Mouse (Mus musculus): Measurements from ENCODE around the gene Smtn.

Gene Smtn

GRCm38 (mm10) chr11:3540451-3541085 is at the start of gene Smtn:
Gene Smtn (minus strand): TSS chr11:3540612.
- peak; percentile 14 for DNase-seq

DNA sequence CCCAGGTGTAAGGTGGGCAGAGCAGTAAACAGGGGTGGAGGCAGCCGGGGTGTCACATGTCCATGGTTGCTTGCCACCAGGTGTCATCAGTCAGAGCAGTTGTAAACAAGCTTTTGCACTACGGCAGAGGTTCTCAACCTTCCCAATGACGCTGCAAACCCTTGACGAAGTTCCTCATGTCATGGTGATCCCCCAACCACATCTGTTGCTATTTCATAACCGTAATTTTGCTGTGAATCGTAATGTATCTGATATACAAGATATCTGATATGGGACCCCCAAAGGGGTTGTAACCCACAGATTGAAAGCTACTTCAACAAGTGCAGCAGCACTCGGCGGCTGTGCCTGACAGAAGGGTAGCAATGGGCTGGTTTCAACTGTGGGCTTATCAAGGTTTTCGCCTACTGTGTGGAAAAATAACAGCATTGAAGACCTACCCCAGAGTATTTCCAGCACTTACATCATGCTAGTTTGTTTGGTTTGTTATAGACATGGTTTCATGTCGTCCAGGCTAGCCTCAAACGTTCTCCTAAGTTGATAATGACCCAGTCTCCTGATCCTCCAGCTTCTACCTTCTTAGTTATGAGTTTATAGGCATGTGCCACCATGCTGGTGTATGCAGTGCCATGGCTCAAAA is 47.7 kb upstream of the Smtn start:
- DNase-seq: no peak

DNA sequence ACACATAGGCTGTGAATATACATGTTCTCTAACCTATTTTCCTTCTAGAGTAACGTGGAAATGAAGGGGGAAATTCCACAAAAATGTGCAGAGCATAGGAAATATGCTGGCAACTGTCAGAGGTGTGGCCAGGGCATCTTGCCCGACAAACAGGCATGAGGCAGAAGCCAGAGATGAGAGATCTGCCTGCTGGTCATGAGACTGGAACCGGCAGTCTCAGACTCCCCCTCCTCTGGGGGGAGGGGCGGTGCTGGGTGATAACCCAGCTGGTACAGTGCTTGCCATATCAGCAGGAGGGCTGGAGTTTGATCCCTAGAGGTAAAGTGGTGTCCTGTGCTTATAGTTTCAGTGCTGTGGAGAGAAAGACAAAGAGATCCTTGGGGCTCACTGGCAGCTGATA is 46.9 kb upstream of the Smtn start:
- no peak for DNase-seq

GRCm38 (mm10) chr11:3585983-3586618 is 45.7 kb upstream of the Smtn start:
- DNase-seq: no peak

DNA sequence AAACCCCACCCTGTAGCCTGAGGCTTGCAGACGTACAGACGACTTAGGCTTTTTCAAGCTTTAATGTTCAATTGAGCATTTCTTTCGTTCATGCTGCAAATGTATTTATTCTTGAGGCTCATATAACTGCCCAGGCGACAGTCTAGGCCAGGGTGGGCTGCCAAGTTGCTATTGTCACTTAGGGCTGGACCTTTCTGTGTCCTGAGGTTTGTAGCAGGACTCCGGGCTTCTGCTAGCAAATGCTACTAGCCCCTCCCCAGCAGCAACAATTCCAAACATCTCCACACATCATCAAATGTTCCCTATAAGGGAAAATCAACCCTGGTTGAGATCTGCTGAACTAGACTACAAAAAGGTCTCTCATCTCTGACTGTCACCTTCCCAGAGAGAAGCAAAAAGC is 42.7 kb upstream of the Smtn start:
- DNase-seq: no peak

DNA sequence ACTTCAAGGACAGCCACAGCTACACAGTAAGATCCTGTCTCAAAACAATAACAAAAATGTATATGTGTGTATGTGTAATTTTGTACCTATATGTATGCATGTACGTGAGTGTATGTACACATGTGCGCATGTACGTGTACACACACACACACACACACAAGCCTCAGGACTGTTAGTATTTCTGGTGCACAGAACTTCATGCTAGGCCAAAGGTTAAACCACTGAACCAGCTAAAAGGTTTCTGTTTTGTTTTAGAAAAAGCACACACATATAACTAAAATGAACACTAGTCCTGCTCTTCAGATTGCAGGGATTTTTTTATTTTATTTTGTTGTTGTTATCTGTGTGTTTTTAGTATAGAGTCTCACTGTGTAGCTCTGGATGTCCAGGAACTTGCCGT is 41.5 kb upstream of the Smtn start:
- no peak for DNase-seq

- DNase-seq: no peak
Observed at GRCm38 (mm10) chr11:3580306-3581084, 40.1 kb upstream of the Smtn start.

- DNase-seq: no peak
Observed at GRCm38 (mm10) chr11:3578050-3578725, 37.8 kb upstream of the Smtn start.

- peak; percentile 68 for DNase-seq
Observed at GRCm38 (mm10) chr11:3575238-3575637, 34.8 kb upstream of the Smtn start.

DNA sequence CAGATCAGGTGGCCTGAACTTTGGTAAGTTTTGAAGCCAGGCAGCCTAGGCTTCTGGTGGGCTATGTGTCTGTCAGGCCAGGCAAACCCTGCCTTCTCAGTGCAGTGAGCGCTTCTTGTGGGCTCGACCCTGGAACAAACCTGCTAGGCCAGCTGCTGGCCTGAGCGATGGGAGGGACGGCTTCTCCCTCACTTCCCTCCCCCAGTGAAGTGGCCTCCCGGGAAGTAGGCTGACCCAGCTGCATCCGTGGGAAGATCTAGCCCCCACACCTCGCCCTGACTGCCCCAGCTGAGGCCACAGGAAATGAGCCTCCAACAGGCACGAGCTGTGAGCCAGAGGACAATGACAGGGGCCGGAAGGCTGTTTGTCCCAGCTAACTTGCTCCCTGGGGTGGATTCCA is 32.7 kb upstream of the Smtn start:
- DNase-seq: peak; percentile 87

DNA sequence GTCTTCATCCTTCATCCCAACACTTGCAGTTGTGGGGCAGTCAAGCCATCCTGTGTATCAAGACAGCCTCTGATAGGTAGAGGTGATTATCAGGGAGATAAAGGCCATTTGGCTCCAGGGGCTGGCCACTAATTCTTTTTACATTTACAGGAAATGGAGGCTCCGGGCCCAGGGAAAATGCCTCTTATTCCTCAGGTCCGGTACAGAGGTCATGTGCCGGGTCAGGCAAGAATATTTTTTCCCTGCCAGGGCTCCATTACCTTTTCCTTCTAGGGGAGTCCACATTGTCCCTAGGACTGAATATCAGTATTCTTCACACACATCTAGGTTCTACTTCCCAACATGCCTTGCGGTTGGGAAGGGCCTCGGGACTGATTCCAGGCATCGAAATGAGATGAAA is 31.8 kb upstream of the Smtn start:
- DNase-seq: no peak

GRCm38 (mm10) chr11:3570321-3570720 is 29.9 kb upstream of the Smtn start:
- DNase-seq: no peak

GRCm38 (mm10) chr11:3567896-3568295 is 27.5 kb upstream of the Smtn start:
- no peak for DNase-seq

GRCm38 (mm10) chr11:3566018-3566417 is 25.6 kb upstream of the Smtn start:
- DNase-seq: no peak

GRCm38 (mm10) chr11:3564451-3564850 is 24.0 kb upstream of the Smtn start:
- DNase-seq: no peak

DNA sequence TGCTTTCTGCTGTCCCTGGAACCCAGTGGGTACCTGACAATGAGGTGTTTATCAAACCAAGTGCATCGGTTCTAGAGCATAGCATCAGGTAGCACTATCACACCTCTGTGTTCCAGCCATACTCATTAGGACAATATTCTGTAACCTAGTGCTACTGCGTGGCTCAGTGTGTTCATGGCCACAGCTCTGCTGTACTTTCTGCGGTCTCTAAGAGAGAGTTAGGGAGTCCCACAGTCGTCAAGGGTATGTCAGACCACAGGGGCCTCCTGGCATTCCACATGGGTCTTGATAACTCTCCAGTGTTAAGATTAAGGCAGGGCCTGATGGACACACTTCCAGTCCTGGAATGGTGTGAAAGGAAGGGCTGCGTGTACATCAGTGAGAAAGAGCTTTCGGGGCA is 23.4 kb upstream of the Smtn start:
- no peak for DNase-seq

DNA sequence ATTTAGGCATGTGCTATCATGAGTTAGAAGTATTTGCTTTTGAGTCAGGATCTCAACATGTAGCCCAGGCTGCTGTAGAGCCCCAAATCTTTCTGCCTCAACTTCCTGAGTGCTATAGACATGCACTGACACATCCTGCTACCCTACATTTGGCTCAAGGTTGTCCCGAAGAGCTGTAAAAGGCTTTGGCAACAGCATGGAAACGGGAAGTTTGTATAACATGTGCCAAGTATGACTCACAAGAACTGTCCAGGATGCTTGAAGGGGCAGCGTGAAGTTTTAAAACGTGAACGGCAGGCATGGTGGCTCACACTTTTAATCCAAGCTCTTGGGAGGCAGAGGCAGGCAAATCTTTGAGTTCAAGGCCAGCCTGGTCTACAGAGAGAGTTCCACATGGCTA is 19.8 kb upstream of the Smtn start:
- DNase-seq: peak; percentile 51

GRCm38 (mm10) chr11:3557852-3558251 is 17.4 kb upstream of the Smtn start:
- DNase-seq: no peak

DNA sequence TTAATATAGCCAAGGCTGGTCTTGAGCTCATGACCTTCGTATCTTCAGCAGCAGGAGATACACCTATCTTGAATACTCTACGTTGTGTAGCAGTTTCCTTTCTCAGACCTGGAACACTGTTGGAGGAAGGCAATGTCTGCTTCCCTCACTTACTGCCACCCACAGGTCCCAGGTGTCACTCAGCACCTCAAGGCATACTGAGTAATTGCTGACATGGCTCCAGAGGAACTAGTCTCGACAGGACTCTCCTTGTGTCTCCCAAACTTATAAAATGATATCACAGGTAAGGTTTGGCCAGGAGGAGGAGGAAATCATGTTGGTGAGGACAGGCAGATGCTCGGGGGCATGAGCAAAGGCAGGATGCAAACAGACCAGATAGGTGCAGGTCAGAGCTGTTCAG is 14.6 kb upstream of the Smtn start:
- no peak for DNase-seq

DNA sequence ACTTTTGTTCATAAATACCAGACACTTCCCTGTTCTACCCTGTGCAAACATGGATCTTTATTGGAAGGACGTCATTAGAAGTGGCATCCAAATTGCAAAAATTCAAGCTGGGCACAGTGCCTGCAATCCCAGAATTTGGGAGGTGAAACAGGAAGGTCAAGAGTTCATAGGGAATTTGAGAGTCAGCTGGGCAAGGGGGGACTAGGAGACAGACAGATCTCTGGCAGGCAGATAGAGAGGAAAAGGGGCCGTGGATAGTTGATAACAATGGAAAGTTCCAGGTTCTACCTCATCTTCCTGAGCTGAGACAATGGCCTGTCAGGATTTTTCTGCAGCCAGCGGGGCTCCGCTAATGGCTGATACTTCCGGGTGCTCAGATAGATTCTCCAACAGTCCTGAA is 9.4 kb upstream of the Smtn start:
- peak; percentile 64 for DNase-seq

GRCm38 (mm10) chr11:3548564-3549295 is 8.3 kb upstream of the Smtn start:
- DNase-seq: no peak

DNA sequence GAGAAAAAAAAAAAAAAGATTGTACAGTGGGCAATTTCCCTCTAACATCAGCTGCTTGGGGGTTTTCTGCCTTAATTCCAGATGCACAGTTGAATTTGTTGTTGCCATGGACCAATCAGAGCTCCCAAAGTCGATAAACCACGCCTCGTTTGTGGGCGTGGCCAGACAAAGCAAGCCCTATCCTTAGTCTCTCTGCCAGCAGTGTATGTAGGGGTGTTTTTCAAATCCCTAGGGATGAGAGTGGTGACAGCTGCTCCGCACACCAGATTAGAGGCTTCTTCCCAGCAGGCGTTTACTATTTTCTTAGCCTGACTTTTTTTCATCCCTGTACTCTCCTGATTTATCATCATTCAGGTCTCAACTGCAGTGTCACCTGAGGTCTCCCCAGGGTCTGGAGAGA is 7.6 kb upstream of the Smtn start:
- DNase-seq: no peak

Measured in kidney, adult 11 months (tissue).